Mouse (Mus musculus): ENCODE data around the gene Elk1. TPM values are rescaled to one million over a fixed set of nuclear protein-coding genes. Genes with fewer than 3 reads are reported as not detected.
A peak's percentile ranks its signal among the peaks of the same experiment; 100 is the strongest.

Elk1 gene
- total RNA-seq (2021): 10 to 100 TPM; 13.5 to 14.4 TPM

DNA sequence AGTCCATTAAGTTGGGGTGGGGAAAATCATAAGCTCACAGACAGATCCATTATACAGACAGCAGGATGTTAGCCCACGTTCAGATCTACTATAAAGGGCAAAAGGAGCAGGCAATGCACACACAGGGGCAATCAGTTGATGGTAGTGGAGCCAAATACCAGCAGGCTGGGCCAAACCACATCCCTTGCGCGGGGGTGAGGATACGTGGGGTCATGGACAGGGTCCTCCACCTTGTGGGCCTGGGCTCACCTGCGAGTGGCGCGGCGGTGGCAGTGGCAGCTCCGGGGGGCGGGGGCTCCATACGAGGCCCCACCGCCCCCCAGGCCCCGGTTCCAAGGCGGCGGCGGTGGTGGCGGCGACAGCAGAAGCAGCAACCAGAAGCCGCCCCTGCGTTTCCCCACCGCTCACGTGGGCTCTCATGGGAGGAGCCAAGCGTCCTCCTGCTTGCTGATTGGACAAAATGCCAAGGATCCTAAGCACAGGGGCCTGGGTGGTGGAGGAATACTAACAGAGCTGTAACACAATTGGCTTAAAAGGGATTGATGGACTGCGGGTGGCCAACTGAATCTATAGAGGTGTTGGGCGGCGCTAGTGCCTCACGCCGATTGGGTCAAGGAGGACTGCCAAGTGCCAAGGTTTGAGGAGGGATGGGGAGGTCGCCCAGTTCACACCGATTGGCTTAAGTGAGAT lies at the start of gene Elk1:
Elk1 (minus strand) TSS at position 418 of the 690 bp plus-strand sequence.
- DNase-seq: peak; percentile 84

GRCm38 (mm10) chrX:20980901-20981300 lies 30.5 kb upstream of the Elk1 start:
- no peak for DNase-seq

DNA sequence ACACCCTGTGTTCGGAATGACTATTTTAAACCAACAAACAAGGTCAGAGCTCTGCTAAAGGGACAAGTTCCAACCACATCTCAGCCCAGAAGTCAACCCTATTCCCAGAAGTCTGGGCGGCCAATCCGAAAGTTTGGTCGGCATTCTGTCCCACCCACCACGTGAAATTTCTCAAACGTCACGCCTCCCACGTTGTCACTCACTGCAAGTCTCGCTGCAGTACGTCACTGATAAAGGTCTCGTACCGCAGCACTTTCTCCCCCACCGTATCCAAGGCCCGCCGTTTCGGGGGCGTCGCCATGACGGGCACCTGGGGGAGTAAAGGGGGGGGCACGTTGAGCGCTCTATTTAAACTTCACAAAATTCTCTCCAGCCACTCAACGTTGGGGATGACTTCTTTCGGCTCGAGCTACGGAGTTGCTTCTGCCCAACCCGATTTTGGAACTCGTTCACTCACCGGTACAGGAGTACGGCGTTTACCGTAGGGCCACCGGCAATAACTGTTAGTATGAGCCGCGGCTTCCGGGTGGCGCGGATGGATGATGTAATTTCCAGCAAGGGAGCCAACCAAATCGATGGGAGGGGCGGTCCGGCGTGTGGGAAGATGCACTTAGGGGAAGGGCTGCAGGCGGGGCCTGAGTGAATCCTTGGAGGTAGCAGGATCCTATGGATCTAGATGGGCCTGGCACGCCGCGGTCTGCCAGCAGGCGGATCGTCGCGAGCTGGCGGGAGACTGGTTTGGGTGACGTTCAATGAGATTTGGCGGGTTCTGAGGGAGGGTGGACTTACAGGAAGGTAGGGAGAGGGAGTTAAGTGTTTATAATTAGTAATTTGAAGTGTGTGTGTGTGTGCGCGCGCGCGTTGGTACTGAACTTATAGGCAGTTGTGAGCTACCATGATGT lies 11.3 kb upstream of the Elk1 start, which contains the start of gene Uxt:
Uxt (minus strand) TSS at position 541 of the 902 bp plus-strand sequence.
- DNase-seq: peak; percentile 92

DNA sequence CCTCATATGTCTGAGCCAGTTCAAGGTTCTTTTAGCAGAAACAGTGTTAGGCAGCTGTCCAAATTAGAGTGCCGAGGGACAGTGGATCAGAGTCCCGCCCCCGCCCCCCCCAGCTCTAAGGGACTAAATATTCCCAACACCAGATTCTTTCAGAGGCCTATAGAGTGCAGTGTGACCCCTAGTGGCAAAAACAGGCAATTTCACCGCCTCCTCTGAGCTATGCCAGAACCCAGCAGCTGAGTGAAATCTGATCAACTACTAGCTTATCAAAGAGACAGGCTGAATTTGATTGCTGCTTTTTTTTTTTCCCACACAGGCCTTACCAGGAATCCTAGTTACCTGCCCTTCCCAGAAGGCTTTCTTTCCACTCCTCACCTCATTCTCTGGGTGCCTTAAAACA lies 4.4 kb downstream of the Elk1 start:
- peak; percentile 66 for DNase-seq

- no peak for DNase-seq
Measured at GRCm38 (mm10) chrX:20931963-20932362, 18.4 kb downstream of the Elk1 start.

DNA sequence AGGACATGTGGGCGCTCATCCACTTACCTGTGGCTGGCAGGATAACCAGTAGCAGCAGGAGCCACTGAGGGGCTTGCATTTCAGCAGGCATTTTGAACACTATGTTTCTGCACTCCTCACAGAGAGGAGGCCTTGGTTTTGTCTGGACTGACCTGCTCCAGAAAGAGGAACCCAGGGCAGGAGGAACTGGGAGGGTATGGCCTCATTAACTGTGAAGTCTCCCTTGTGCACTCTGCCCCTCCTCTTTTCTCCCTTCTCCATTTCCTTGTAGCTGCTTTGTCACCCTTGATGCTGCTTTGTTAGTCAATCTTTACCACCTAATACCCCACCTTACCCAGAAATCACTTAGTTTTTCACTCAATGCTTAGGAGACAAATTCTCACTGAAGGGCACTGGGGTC lies 19.0 kb downstream of the Elk1 start, which contains the start of gene Cfp:
Cfp (minus strand) TSS at position 192 of the 400 bp plus-strand sequence.
- DNase-seq: no peak

- no peak for DNase-seq
Measured at GRCm38 (mm10) chrX:20929859-20930258, 20.5 kb downstream of the Elk1 start.

GRCm38 (mm10) chrX:20924976-20925375 lies 25.4 kb downstream of the Elk1 start:
- DNase-seq: no peak

GRCm38 (mm10) chrX:20923506-20923905 lies 26.9 kb downstream of the Elk1 start:
- no peak for DNase-seq

DNA sequence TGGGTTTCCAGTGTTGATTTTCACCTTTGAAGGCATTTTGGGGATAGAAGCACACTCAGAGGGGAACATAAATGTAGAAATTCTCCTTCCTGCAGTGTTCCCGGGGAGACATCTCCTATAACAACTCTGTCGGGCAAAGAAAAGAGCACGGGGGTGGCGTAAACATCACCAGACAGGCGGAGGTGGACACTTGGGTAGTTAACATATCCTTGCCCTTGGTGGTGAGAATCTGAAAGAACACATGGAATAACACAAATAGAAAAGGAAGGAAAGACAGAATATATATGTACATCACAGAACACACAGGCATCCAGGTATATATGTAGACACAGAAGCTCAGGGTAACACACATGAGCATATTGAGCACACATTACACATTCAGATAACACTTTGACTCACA lies 29.0 kb downstream of the Elk1 start:
- no peak for DNase-seq

DNA sequence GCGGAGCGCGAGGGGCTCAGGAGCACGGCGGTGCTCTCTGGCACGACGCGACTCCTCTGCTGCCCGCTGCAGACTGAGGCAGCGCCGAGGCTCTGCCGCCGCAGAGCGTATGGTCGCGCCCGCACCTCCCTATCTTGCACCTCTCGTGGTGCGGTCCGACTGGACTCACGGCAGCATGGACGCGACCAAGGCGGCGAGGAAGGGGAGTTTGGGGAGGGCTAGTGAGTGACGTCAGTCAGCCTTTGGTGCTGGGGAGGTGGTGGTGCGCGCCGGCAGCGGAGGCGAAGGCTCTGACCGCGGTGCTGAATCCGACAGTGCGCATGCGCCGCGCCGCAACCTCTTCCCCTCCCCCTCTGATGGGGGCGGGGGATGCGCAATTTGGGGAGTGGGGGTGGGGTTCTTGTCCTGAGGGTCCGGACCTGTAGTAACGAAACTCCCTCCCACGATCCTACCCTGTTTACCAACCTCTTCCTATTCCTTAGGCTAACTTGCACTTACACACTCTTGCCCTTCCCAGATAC lies 29.5 kb downstream of the Elk1 start, which contains the start of gene Syn1:
Syn1 (minus strand) TSS at position 161 of the 521 bp plus-strand sequence.
- peak; percentile 79 for DNase-seq

- no peak for DNase-seq
Measured at GRCm38 (mm10) chrX:20920249-20920843, 30.1 kb downstream of the Elk1 start.

- no peak for DNase-seq
Measured at GRCm38 (mm10) chrX:20915075-20915474, 35.3 kb downstream of the Elk1 start.

DNA sequence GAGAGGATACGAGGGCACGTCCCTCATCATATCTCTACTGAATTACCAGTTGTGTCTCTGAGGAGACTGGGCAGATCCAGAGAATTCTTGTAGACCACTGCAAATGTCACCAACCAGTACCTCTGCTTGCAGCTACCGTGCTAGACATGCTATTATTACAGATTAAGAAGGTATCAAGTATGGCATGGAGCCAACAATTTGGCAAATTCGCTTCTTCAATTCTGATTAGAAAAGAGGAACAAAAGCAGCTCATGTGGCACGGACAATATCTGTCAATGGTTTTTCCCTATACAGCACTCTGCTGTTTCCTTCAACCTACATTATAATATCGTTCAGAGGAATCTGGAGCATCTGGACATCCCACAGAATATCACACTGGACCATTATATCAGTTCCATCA lies 36.7 kb downstream of the Elk1 start:
- no peak for DNase-seq

DNA sequence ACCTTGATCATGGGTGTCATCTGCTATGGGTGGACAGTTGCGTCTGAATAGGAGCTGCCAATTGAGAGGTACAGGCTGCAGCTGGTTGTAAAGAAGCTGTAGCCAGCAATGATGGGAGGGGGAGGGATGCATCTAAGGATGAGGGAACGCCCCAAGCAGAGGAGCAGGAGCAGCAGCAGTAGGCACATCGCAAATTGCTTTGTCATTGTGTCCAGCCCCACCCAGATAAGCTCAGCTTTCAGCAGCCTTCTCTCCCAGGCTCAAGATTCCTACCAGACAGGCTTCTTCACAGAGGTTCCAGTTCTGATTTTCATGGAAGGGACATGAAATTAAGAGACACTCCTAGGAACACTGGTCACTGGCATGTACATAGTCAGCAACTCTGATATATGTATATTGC lies 40.3 kb downstream of the Elk1 start:
- no peak for DNase-seq

Other genes starting within 250 kb of the Elk1 start
- 10 to 100 TPM; 17.0 to 17.1 TPM for gene Usp11, start 246.7 kb downstream of the Elk1 start, total RNA-seq (2021)
- 10 to 100 TPM; 69.1 to 73.3 TPM for gene Araf, start 152.8 kb downstream of the Elk1 start, total RNA-seq (2021)
- 10 to 100 TPM; 19.8 to 21.1 TPM for gene Timp1, start 80.4 kb downstream of the Elk1 start, total RNA-seq (2021)
- under 1 TPM; 0.29 to 0.41 TPM for gene Syn1, start 29.6 kb downstream of the Elk1 start, total RNA-seq (2021)
- gene Cfp, start 19.1 kb downstream of the Elk1 start, total RNA-seq (2021): 1 to 10 TPM; 3.4 to 4.5 TPM
- 10 to 100 TPM; 37.0 to 41.9 TPM for gene Uxt, start 11.4 kb upstream of the Elk1 start, total RNA-seq (2021)
- 1 to 10 TPM; 4.1 to 4.5 TPM for gene Zfp182, start 111.7 kb upstream of the Elk1 start, total RNA-seq (2021)
- not detected for gene Spaca5, start 117.8 kb upstream of the Elk1 start, total RNA-seq (2021)
- gene Zfp300, start 138.9 kb upstream of the Elk1 start, total RNA-seq (2021): under 1 TPM; 0.59 to 0.91 TPM
- gene Ssxa1, start 165.2 kb upstream of the Elk1 start, total RNA-seq (2021): not detected
- gene Gm21876, start 225.0 kb upstream of the Elk1 start, total RNA-seq (2021): not detected